Mouse (Mus musculus) granulocyte monocyte progenitor cell, adult 5-6 weeks (primary cell): ENCODE measurements around the gene Bcar3. TPM values are rescaled to one million over a fixed set of nuclear protein-coding genes. Genes with fewer than 3 reads are reported as not detected.
A peak's percentile ranks its signal among the peaks of the same experiment; 100 is the strongest.

Experiments
- ATAC-seq: replicated peaks from 2 replicates; pipeline ENCODE4 v1.8.0; 2016; ENCODE audit warnings: mild to moderate bottlenecking, moderate TSS enrichment, inconsistent platforms; ENCODE audit not compliant: poor library complexity, severe bottlenecking
- total RNA-seq, 2 experiments: library from RNA; stranded (forward) in 1 of 2; stranded (reverse) in 1 of 2; fragments of 200-712, 200-1000 nt in 1 of 2; fragments of >200 nt in 1 of 2; fragmentation: Nextera tagmentation in 1 of 2; gene quantifications; 2 replicates each; pipeline ENCODE4 v1.2.3; 2014 to 2017

The Bcar3 gene
- total RNA-seq, 2 experiments from 2014 or later, result 0.77 TPM; not detected in 1

DNA sequence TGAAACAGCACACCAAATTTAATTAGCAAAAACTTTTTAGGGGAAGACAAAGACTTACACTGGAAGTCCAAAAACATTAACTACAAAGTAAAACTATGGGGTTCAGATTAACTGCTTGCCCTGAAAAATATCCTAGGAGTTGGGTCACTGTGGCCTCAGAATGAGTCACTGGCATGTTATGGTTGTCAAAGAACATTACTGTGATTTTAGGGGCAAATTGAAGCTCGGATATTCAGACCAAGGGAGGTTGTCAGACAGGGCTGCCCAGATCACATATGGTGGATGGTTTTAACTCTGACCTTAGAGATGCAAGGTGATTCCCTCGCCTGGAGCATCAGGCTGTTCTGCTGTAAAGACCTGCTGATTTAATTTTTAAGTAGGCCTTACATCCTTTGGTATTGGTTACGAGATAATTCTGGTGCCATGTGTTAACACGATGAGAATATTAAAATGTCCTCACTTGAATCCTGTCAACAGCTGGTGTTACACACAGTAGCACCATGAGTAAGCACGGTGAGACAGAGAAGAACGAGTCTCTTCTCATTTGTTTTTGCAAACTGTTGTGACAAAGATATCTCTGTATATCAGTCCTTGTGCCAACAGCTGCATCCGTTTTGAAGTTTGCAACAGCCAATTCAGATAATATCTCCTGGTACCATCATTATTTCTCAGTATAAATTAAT is 144.3 kb downstream of the Bcar3 start:
- ATAC-seq, result no peak

DNA sequence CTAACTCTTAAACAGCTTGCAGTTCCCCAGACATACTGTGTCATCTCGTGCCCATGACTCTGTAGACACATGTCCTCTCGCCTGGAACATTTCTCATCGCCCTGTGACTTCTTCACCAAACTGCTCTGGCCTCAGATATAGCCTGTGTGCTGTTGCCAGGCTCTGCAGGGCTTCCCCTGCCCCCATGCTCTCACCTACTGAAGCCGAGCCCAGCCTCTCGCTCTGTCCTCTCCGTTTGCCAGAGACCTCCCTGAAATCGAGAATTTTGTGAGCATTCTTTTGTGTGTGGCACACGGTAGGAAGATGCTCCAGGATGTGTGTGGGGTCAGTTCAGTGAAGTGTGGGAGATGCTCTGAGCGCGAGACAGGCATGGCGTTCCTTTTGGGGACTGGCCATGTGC is 151.8 kb downstream of the Bcar3 start:
- no peak for ATAC-seq

DNA sequence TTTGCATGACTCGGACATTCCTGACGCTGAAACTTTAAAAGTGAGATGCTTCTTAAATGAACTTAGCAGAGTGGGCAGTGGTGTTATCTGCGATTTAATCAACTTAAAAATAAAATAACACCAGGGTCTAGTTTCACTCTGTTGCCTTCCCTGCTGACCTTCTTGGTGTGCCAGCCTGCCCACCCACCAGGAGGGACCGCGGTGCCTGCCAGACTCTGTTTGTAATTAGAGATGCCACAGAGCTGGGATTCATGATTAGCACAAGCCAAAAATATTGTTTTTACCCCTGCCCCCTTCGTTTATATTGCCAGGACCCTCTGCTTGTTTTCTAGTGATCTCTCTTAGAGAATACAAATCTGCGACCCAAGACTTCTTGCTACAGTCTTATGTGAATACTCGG is 152.7 kb downstream of the Bcar3 start:
- ATAC-seq, result no peak

DNA sequence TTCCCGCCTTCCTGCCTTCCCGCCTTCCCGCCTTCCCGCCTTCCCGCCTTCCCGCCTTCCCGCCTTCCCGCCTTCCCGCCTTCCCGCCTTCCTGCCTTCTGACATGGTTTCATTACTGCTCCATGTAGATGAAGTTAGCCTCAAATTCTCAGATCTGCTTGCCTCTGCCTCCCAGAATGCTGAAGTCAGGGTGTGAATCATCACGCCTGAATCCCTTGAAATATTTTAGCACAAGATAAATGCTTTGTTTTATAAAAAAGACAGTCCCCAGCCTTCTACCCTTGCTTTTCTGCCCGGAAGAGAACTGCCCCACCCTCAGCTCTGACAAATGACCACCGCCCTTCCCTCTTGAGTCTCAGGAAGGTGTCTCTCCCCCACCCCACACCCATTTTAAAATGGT is 154.3 kb downstream of the Bcar3 start:
- ATAC-seq, result no peak

DNA sequence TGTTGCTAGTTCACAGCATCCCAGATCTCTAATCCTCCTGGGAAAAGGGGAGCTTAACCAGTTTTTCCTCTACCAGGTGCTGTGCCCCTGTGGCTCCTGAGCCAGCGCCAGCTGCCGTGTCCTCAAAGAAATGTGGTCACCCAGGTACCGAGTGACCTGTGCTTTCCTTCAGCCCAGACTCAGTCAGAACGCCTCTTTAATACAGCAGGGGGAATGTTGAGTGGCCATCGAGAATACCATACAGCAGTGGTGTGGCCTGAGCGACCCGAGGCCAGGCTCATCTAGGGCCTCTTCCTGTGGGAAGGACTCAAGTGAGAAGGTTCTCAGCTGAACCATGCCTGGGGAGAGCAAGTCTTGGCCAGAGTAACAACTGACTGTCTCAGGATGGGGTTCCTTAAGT is 156.1 kb downstream of the Bcar3 start:
- no peak for ATAC-seq

DNA sequence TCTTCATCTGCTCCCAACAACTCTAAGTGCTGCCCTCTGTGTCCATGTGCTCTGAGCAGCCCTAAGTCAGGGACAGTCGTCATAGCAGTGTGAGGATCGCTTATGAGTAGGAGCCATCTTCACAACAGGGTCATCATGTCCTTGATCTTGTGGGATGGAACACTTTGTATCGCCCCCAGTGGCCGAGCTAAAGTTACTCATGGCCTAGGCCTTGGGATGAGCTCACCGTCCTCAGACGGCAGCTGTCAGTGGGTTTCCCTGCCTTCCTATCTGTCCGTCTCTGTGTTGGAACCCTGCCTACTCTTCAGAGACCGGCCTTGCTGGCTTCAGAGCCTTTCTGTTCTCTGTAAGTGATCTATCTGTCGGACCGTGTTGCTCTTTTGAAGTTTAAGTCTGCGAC is 159.9 kb downstream of the Bcar3 start:
- ATAC-seq, result no peak

DNA sequence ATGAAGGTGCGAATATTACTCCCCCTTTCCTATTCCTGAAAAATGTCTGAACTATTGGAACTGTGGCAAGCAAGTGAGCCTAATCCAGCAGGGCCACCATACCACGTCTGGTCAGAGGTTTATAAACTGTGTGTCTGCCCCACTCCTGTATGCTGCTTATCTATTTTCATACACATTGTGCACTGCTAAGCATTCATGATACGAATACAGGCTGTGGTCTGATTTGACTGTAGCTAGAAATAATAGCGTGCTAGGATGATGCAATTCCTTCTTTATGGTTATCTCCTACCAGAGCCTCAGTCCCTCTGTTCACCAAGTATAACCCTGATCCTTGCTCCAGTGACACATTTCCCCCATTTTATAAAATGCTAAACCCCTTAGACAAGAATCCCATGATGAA is 162.2 kb downstream of the Bcar3 start:
- no peak for ATAC-seq

DNA sequence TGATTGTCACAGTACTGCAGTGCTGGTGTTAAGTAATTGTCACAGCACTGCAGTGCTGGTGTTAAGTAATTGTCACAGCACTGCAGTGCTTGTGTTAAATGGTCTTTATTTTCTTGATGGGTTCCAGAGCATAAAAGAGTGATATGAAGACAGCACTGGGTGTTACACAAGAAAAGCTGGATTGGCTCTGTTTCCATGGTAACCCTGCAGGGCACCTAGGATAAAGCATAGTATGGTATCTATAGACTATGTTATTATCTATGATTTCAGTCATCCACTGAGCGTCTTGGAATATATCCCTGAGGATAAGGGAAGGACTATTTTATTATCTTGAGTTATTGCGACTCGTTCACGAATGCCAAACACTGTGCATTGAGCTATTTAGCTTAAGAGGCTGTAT is 162.9 kb downstream of the Bcar3 start:
- no peak for ATAC-seq

DNA sequence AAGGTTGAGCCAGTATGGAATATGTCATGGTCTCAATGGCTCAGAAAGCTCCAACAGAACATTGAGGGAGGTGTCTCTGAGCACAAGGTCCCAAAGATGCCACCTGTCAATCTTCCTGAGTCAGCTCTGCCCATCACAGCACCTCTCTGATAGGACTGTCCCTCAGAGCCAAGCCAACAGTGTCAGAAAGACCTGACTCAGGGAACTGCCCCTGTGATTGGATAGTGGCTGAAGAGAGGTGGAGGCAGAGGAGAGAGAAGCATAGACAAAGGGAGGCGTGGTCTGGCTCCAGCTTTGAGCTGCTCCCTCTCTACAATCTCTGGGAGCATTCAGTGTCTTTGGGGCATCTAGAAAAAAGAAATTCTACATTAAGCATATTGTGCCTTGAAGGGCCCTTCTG is 163.8 kb downstream of the Bcar3 start:
- no peak for ATAC-seq

DNA sequence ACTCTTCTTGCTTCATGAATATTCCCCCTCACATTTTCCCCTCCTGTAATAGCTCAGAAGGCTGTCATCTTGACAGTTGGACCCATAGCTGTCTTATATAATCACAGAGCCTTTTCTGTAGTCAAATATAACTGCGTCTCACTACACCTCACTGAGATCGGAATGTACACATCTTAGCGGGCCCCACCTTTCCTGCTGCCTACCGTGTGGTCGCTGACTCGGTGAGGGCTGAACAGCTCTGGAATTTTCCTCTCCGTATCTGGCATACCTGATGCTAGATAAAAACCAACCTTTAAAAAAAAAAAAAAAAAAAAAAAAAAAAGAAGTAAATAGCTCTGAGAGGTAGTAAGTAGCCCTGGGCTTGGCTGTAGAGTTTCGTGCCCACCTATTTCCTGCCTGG is 164.8 kb downstream of the Bcar3 start:
- no peak for ATAC-seq

DNA sequence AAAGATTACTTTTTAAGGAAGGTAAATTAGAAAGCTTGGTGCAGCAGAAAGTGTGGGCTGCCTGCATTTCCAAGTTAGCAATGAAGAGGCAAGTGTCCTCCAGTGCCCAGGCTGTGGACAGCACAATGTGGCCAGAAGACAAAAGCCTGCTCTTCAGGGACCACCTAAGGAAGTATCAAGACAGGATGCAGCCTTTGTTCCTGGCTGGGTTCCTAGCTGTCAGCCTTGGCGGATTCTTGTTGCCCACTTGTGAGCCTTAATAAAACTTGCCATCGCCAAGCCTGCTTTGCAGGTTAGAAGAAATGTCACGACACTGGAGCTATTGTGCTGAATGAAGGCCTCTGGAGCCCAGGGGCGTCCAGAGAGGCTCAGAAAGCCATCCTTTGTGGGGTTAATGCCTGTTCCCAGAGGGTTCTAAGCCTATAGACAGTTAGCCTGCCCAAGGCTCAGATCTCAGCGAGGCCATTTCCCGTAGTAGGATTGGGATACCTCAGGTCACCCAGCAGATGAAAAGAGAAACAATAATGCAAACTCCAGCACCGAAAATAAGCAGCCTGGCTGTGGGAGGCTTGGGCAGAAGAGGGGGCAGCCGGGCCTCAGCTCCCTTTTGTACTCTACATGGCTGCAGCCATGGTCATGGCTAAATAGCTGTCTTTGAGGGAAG is 167.0 kb downstream of the Bcar3 start:
- ATAC-seq, result no peak

DNA sequence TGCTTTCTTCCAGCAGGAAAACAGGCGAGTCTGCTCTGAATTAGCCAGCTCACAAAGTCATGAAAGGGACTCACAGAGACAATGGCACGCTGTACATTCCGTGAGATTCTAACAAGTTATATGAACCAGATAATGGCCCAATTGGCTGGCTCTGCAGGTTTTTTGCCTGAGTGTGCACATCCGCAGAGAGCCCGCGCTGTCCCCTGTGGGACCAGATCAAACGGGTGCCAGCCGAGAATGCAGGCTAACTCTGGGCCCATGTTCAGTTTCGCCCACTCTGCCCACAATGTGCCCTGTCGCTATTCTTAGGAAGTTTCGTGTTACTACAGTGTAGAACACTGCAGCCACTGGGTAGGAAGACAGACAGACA is 167.6 kb downstream of the Bcar3 start:
- no peak for ATAC-seq

DNA sequence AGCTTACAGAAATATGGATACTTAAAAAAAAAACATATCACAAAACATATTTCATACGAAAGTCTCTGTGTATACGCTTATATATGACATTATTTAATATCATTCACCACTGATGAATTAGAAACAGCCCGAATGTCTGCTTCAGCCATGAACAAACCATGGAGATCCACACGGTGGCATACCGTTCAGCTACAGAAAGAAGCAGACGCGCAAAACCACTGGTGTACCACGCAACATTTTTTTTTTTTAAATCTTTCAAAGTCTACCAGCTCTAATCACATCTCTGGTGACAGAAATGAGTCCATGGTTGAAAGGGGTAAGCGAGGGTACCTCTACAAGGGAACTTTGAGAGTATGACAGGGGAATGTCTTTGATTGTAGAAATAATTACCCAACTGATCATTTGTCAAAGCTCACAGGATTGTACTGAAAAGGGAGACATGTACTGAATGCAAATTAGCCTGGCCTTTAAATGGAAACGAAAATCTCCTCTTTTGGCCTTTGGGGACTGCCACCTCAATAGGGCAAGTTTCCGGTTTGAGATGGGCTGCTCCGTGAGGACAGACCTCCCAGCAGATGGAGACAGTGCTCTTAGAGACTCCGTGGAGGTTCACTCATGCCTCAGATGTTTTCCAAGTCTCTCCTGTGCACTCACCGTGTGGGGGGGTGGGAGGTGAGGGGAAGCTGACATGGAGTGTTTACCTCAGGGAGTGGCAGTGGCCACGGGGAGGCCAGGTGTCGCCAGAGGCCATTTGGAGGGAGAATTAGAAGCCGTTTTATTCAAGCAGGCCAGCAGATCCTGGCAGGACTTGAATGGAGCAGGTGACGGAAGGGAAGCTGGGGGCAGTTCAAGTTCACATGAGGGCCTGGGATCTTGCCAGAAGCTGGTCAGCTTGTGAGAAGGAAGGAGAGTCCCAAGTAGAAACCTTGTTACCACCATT is 168.3 kb downstream of the Bcar3 start:
- no peak for ATAC-seq

DNA sequence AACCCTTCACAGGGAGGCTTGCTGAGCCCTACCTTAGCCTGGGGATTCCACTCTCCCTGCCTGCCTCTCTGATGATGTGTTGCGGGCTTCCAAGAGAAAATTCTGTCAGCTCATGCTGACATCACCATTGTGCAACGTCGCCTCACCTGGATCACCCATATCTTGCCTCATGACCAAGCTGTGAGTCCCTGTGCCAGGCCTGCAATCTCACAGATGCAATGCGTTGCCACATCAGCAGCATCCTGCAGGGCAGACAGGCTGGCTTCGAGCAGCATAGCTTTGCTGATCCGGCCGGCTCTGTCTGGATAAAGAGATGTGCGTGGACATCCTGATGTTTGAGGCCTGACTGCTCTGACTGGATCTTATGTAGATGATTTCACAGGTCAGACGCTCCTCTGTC is 169.2 kb downstream of the Bcar3 start:
- ATAC-seq, result no peak

DNA sequence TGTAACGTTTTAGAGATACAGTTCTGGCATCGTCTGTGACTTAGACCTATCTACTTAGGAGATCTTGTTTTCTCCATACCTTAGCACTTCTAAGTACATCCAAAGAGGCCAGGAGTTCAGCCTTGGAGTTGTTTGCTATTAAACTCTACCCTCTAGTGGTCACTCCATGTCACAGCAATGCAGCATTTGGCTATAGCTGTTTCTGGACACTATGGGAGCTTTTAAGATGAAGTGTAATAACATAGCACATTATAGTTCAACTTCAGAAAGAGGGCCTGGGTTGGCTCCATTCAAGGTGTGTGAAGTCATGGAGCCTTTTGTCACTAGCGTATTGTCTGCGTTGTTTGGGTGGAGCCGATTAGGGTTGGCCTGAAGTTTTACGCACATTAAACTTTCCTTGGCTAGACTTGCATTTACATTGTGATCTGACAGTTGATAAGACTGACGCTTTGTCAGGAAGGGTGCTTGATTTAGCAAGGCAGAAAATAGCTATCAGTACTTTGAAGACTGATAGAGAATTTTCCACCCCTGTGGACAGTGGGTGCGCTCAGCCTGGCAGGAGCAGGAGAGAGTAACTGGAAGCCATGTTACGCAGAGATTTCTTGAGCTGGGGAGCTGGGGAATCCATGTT is 172.3 kb downstream of the Bcar3 start:
- peak; percentile 85 for ATAC-seq

DNA sequence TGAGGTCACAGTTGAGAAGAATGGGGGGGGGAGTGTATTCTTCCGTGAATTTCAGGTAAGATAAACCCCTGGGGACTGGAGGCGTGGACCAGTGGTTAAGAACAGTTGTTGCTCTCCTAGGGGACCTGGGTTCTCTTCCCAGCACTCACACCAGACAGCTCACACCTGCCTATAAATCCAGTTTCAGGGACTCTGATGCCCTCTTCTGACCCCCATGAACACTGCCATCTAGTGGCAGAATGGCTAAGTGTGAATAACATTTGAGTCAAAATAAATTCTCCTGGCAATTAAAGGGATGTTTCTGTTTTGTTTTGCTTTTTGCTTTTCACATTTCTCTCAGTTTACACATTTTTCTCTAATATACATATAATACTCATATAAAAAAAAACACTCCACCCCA is 174.0 kb downstream of the Bcar3 start:
- 0 out of 2 replicates have a peak, but pooled peaks have one; percentile 59 for ATAC-seq

DNA sequence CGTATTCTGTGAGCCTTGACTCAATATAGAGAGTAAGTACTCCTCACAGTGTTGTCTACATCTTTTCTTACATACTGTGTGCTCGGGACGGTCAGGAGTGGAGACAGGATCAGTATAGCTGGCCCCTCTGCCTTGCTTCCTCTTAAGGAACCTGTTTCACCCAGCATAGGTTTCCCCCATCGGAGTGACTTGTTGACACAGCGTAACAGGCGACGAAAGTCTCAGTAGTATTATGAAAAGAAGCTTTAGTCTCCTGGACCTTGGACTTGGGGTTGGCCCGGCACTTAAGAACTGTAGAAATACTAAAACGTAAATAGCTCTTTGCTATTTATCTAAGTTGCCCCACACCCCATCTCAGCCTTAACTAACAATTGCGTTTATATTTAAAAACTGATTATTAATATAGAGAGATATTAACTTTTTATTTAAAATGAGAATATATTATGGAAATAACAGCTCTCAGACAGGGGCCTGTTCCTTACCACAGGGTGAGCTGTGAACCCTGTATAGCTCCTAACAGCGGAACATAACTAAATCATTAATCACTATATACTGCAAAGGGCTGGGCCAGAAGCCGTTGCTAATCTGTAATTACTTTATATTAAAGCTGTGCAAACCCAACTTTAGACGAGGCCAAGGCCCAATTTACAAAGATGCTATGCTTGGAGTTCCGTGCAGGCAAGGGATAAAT is 176.5 kb downstream of the Bcar3 start:
- ATAC-seq, result no peak

DNA sequence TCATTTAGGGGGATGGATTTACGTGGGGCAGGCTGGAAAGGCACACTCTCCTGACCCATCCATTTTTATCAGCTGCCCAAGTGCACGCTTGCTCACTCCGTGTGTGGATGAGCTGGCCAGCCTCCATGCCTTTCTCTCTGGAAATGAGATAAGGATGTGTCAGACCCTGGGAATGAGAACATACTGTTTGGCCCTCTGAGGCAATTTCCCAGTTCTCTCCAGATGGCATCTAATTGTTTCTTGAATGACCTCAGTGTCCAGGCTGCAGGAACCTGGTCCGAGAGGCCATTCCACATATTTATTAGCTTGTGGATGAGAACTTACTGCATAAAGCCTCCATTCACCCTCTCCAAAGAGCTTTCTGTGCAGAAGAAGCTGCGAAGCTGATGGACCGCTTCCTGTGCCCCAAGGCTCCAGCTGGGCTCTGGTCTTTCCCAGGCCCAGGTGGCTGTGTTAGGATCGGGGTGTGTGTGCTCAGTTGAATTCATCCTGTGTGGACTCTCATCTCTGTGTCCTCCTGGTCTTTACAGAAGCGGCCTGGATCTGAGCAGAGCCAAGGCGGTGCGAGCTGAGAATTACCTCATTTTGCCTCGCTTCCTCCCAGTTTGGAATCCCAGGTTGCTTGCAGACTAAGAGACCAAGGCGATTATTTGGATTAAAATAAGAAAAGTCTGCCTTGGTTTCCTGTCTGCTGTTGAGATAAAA is 177.2 kb downstream of the Bcar3 start:
- ATAC-seq, result no peak

DNA sequence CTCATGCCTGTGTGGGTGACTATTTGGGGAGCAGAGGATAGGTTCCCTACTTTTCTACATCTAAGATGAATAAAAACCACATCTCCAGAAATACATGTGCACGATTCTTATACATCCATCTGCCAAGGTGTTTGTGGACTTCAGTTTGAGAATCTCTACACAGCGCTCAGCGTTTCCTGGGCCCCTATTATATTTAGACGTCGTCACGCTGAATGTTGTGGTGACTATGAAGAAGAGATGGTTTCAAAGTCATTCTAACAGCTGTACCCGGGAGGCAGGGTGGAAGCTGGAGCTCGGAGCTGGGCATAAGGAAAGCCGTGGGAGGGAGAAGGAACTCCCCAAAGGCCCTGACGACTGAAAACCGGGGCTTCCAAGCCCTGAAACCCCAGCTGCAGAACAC is 178.5 kb downstream of the Bcar3 start:
- no peak for ATAC-seq
